Mouse (Mus musculus): ENCODE data around the gene Ier3. TPM values are rescaled to one million over a fixed set of nuclear protein-coding genes. Genes with fewer than 3 reads are reported as not detected.
"Not testable (repeated sequence)": the region's sequence is repeated elsewhere in the genome, so short reads cannot be mapped to it uniquely, and the experiment has no call there.

Gene Ier3
- polyA plus RNA-seq, 1 experiment from 2014 or later = 7.3 TPM

- Histone ChIP-seq H3K36me3 (peaks cover 25% of the 10 kb centered on the region), H3K9me3 (no peaks in the 10 kb centered on the region), H3K27ac (replicated peaks) (peak overlapping the region; percentile 97), H3K4me3 (peak overlapping the region; percentile 81), H3K27me3 (no peaks in the 10 kb centered on the region), H3K9ac (replicated peaks) (peak overlapping the region; percentile 95), H3K4me2 (replicated peaks) (peak overlapping the region; percentile 66), H3K4me1 (peaks cover 55% of the 10 kb centered on the region)
- 3% methylated on average over 5 of the region's 5 CpGs for WGBS
- 0 out of 2 replicates have a peak, but pooled peaks have one; percentile 14 for ATAC-seq (replicated peaks)
Measured at GRCm38 (mm10) chr17:35838570-35838969, 17.1 kb downstream of the Ier3 start.

- Histone ChIP-seq H3K4me2 (replicated peaks) (peak overlapping the region; percentile 66), H3K27ac (replicated peaks) (peak overlapping the region; percentile 97), H3K36me3 (peaks cover 22% of the 10 kb centered on the region), H3K4me3 (peak overlapping the region; percentile 81), H3K9ac (replicated peaks) (peak overlapping the region; percentile 95), H3K4me1 (peaks cover 50% of the 10 kb centered on the region)
- not testable (repeated sequence) for ATAC-seq (replicated peaks); H3K9me3 ChIP-seq; H3K27me3 ChIP-seq
- WGBS = 55% methylated on average over 3 of the region's 3 CpGs
Measured at GRCm38 (mm10) chr17:35839002-35839401, 17.5 kb downstream of the Ier3 start.

- H3K36me3 ChIP-seq = peaks cover 16% of the 10 kb centered on the region
- ATAC-seq (replicated peaks) = no peak
- peaks cover 35% of the 10 kb centered on the region for H3K4me1 ChIP-seq
- H3K27me3 ChIP-seq = no peaks in the 10 kb centered on the region
- H3K4me3 ChIP-seq = peak overlapping the region; percentile 76
- H3K9me3 ChIP-seq = no peaks in the 10 kb centered on the region
- H3K4me2 ChIP-seq (replicated peaks) = peak overlapping the region; percentile 64
- no peak overlapping the region for H3K9ac ChIP-seq (replicated peaks)
- H3K27ac ChIP-seq (replicated peaks) = peak overlapping the region; percentile 86
- 55% methylated on average over 14 of the region's 14 CpGs for WGBS
Measured at GRCm38 (mm10) chr17:35840561-35840960, 19.1 kb downstream of the Ier3 start.

- H3K4me2 ChIP-seq (replicated peaks) = peak within 1 kb of the TSS; percentile 64
- H3K4me3 ChIP-seq = peak within 1 kb of the TSS; percentile 76
- no peaks in the 10 kb centered on the region for H3K27me3 ChIP-seq
- under 1% methylated on average over 59 of the region's 59 CpGs for WGBS
- peaks cover 17% of the 10 kb centered on the region for H3K36me3 ChIP-seq
- peaks cover 27% of the 10 kb centered on the region for H3K4me1 ChIP-seq
- ATAC-seq (replicated peaks) = peak; percentile 90
- H3K27ac ChIP-seq (replicated peaks) = peak within 1 kb of the TSS; percentile 86
- peak within 1 kb of the TSS; percentile 67 for H3K9ac ChIP-seq (replicated peaks)
- no peaks in the 10 kb centered on the region for H3K9me3 ChIP-seq
Measured at GRCm38 (mm10) chr17:35841076-35841950, 19.8 kb downstream of the Ier3 start, which contains the start of gene Mdc1. Mdc1 (plus strand) TSS chr17:35841515.

GRCm38 (mm10) chr17:35842006-35842405 is 20.5 kb downstream of the Ier3 start:
- 16% methylated on average over 11 of the region's 11 CpGs for whole genome bisulfite sequencing

GRCm38 (mm10) chr17:35843514-35843913 is 22.0 kb downstream of the Ier3 start:
- Histone ChIP-seq H3K27ac (replicated peaks) (no peak overlapping the region), H3K27me3 (no peaks in the 10 kb centered on the region), H3K4me3 (no peak overlapping the region), H3K9ac (replicated peaks) (no peak overlapping the region), H3K9me3 (no peaks in the 10 kb centered on the region), H3K36me3 (peaks cover 38% of the 10 kb centered on the region), H3K4me2 (replicated peaks) (no peak overlapping the region), H3K4me1 (peaks cover 26% of the 10 kb centered on the region)
- no peak for ATAC-seq (replicated peaks)
- WGBS = 95% methylated on average over 3 of the region's 3 CpGs

More at GRCm38 (mm10) chr17:35842006-35842405, 20.5 kb downstream of the Ier3 start:
- Histone ChIP-seq H3K4me3 (peak overlapping the region; percentile 76), H3K9me3 (no peaks in the 10 kb centered on the region), H3K36me3 (peaks cover 23% of the 10 kb centered on the region), H3K27me3 (no peaks in the 10 kb centered on the region), H3K4me2 (replicated peaks) (peak overlapping the region; percentile 64), H3K4me1 (peaks cover 26% of the 10 kb centered on the region), H3K27ac (replicated peaks) (peak overlapping the region; percentile 86), H3K9ac (replicated peaks) (peak overlapping the region; percentile 67)
- no peak for ATAC-seq (replicated peaks)

- peaks cover 79% of the 10 kb centered on the region for H3K36me3 ChIP-seq
- 54% methylated on average over 1 of the region's 1 CpGs for WGBS
- no peaks in the 10 kb centered on the region for H3K27me3 ChIP-seq
- no peak overlapping the region for H3K9ac ChIP-seq (replicated peaks)
- H3K4me2 ChIP-seq (replicated peaks) = no peak overlapping the region
- no peaks in the 10 kb centered on the region for H3K4me1 ChIP-seq
- no peak overlapping the region for H3K4me3 ChIP-seq
- no peaks in the 10 kb centered on the region for H3K9me3 ChIP-seq
- H3K27ac ChIP-seq (replicated peaks) = no peak overlapping the region
- ATAC-seq (replicated peaks) = no peak
Measured at GRCm38 (mm10) chr17:35848112-35848511, 26.6 kb downstream of the Ier3 start.

GRCm38 (mm10) chr17:35850974-35851373 is 29.5 kb downstream of the Ier3 start:
- Histone ChIP-seq H3K9ac (replicated peaks) (no peak overlapping the region), H3K4me2 (replicated peaks) (no peak overlapping the region), H3K9me3 (no peaks in the 10 kb centered on the region), H3K4me1 (no peaks in the 10 kb centered on the region), H3K27me3 (no peaks in the 10 kb centered on the region), H3K27ac (replicated peaks) (no peak overlapping the region), H3K4me3 (no peak overlapping the region), H3K36me3 (peaks cover 79% of the 10 kb centered on the region)
- WGBS = 97% methylated on average over 3 of the region's 3 CpGs
- ATAC-seq (replicated peaks) = no peak

- Histone ChIP-seq H3K27me3 (no peaks in the 10 kb centered on the region), H3K9ac (replicated peaks) (no peak overlapping the region), H3K36me3 (peaks cover 18% of the 10 kb centered on the region), H3K4me2 (replicated peaks) (no peak overlapping the region), H3K27ac (replicated peaks) (no peak overlapping the region), H3K4me1 (peaks cover 19% of the 10 kb centered on the region), H3K9me3 (no peaks in the 10 kb centered on the region), H3K4me3 (no peak overlapping the region)
- ATAC-seq (replicated peaks) = no peak
- 94% methylated on average over 1 of the region's 1 CpGs for WGBS
Measured at GRCm38 (mm10) chr17:35859371-35859770, 37.9 kb downstream of the Ier3 start.

GRCm38 (mm10) chr17:35859835-35860234 is 38.4 kb downstream of the Ier3 start:
- no peak for ATAC-seq (replicated peaks)
- peaks cover 15% of the 10 kb centered on the region for H3K36me3 ChIP-seq
- H3K27me3 ChIP-seq = no peaks in the 10 kb centered on the region
- no peak overlapping the region for H3K4me3 ChIP-seq
- H3K9ac ChIP-seq (replicated peaks) = no peak overlapping the region
- no peak overlapping the region for H3K27ac ChIP-seq (replicated peaks)
- H3K9me3 ChIP-seq = no peaks in the 10 kb centered on the region
- no peak overlapping the region for H3K4me2 ChIP-seq (replicated peaks)
- H3K4me1 ChIP-seq = peaks cover 23% of the 10 kb centered on the region
- 74% methylated on average over 2 of the region's 2 CpGs for WGBS

GRCm38 (mm10) chr17:35860831-35861197 is 39.3 kb downstream of the Ier3 start:
- H3K4me1 ChIP-seq = peaks cover 27% of the 10 kb centered on the region
- H3K27ac ChIP-seq (replicated peaks) = peak overlapping the region; percentile 94
- no peaks in the 10 kb centered on the region for H3K9me3 ChIP-seq
- peak overlapping the region; percentile 66 for H3K4me3 ChIP-seq
- H3K9ac ChIP-seq (replicated peaks) = peak overlapping the region; percentile 64
- WGBS = 3% methylated on average over 12 of the region's 12 CpGs
- peak overlapping the region; percentile 64 for H3K4me2 ChIP-seq (replicated peaks)
- no peaks in the 10 kb centered on the region for H3K27me3 ChIP-seq
- peak; percentile 11; the same call in 1 of the 2 replicates for ATAC-seq (replicated peaks)
- peaks cover 15% of the 10 kb centered on the region for H3K36me3 ChIP-seq

- Histone ChIP-seq H3K36me3 (peaks cover 15% of the 10 kb centered on the region), H3K4me2 (replicated peaks) (peak within 1 kb of the TSS; percentile 64), H3K27me3 (no peaks in the 10 kb centered on the region), H3K9me3 (no peaks in the 10 kb centered on the region), H3K27ac (replicated peaks) (peak within 1 kb of the TSS; percentile 94), H3K9ac (replicated peaks) (peak within 1 kb of the TSS; percentile 64), H3K4me1 (peaks cover 27% of the 10 kb centered on the region), H3K4me3 (peak within 1 kb of the TSS; percentile 66)
- ATAC-seq (replicated peaks) = peak; percentile 95
- WGBS = under 1% methylated on average over 47 of the region's 47 CpGs
Measured at GRCm38 (mm10) chr17:35861198-35861857, 39.8 kb downstream of the Ier3 start, which contains the start of gene Nrm. Nrm (plus strand) TSS chr17:35861318.

Data from forebrain, embryonic 15.5 days (tissue).